Mouse (Mus musculus) heart, embryonic 15.5 days (tissue): ENCODE data around the gene Prr23a2. TPM values are rescaled to one million over a fixed set of nuclear protein-coding genes. Genes with fewer than 3 reads are reported as not detected.
"Not testable (repeated sequence)": the region's sequence is repeated elsewhere in the genome, so short reads cannot be mapped to it uniquely, and the experiment has no call there.

Source experiments
- ATAC-seq: fragments of 200-750 bp; cut with Nextera tagmentation; replicated peaks from 2 replicates; pipeline ENCODE4 v1.8.0; 2017; ENCODE audit warnings: low read depth, moderate TSS enrichment; ENCODE audit not compliant: insufficient number of reproducible peaks, insufficient read depth, low FRiP score
- H3K27ac ChIP-seq: fragments of 300-500 bp; sonication (generic); 2 replicates; pipeline ENCODE4 v1.5.1; 2015; ENCODE audit warnings: mild to moderate bottlenecking, inconsistent platforms
- H3K27me3 ChIP-seq: fragments of 300-500 bp; sonication (generic); 2 replicates; pipeline ENCODE4 v1.6.1; 2015; ENCODE audit warnings: inconsistent platforms
- H3K36me3 ChIP-seq: fragments of 300-500 bp; sonication (generic); 2 replicates; pipeline ENCODE4 v1.6.1; 2015; ENCODE audit warnings: mild to moderate bottlenecking, inconsistent platforms
- H3K4me1 ChIP-seq: fragments of 300-500 bp; sonication (generic); replicated peaks from 2 replicates; pipeline ENCODE4 v1.6.1; 2015; ENCODE audit warnings: inconsistent platforms
- H3K4me2 ChIP-seq: fragments of 300-500 bp; sonication (generic); 2 replicates; pipeline ENCODE4 v1.6.1; 2015; ENCODE audit warnings: inconsistent platforms, mild to moderate bottlenecking, moderate library complexity
- H3K4me3 ChIP-seq: fragments of 300-500 bp; sonication (generic); 2 replicates; pipeline ENCODE4 v1.5.1; 2015; ENCODE audit warnings: mild to moderate bottlenecking, inconsistent platforms
- H3K9ac ChIP-seq: fragments of 300-500 bp; sonication (generic); 2 replicates; pipeline ENCODE4 v1.6.1; 2015; ENCODE audit warnings: mild to moderate bottlenecking, inconsistent platforms
- H3K9me3 ChIP-seq: fragments of 300-500 bp; sonication (generic); replicated peaks from 2 replicates; pipeline ENCODE4 v1.6.1; 2016; ENCODE audit warnings: inconsistent platforms
- WGBS: fragments of 180-500 bp; shearing (Covaris S2); methylation state at CpG from one replicate; pipeline ENCODE4 v1.1.7; 2015; ENCODE audit warnings: mixed read lengths; 5-methylcytosine and 5-hydroxymethylcytosine counted together
- polyA plus RNA-seq: library from polyadenylated mRNA; unstranded; fragments of >200 nt; fragmentation: Nextera tagmentation; extraction: Ambion mirVana; gene quantifications from 2 replicates; pipeline ENCODE4 v1.2.1, GENCODE M21; 2015

Prr23a2 gene
- polyA plus RNA-seq: not detected in 2 replicates

DNA sequence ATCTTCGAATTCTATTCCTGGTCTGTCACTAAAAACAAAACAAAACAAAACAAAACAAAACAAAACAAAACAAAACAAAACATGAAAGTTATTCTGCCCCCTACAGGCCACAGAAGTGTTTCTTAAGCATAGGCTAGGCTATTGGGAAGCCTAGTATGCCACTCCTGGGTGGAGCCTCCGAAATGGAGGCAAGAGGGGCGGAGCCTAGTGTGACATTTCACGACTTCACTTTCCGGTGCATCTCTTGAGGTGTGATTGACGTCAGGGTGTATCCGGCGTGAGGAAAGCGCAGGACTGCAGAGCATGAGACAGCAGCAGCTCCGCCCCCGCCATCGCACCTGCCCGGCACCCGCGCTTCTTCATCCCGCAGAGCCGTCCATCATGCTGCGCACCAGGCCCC lies at the start of gene Prr23a2:
TSS of gene Prr23a2 (plus strand) at position 285 of the 400 bp plus-strand sequence.
- Histone ChIP-seq H3K27me3 (no peaks in the 10 kb centered on the region), H3K27ac (no peak within 1 kb of the TSS), H3K4me3 (no peak within 1 kb of the TSS), H3K36me3 (no peaks in the 10 kb centered on the region), H3K9me3 (no peaks in the 10 kb centered on the region), H3K4me2 (no peak within 1 kb of the TSS), H3K4me1 (no peaks in the 10 kb centered on the region), H3K9ac (no peak within 1 kb of the TSS)
- WGBS: 68% methylated on average over 18 of the region's 18 CpGs
- no peak for ATAC-seq

- Histone ChIP-seq H3K36me3 (no peaks in the 10 kb centered on the region), H3K9ac (no peak overlapping the region), H3K4me1 (no peaks in the 10 kb centered on the region), H3K4me2 (no peak overlapping the region), H3K27ac (no peak overlapping the region), H3K9me3 (no peaks in the 10 kb centered on the region), H3K4me3 (no peak overlapping the region), H3K27me3 (no peaks in the 10 kb centered on the region)
- no peak for ATAC-seq
- WGBS: 78% methylated on average over 8 of the region's 8 CpGs
These were observed 48.7 kb upstream of the Prr23a2 start for GRCm38 (mm10) chr9:98807631-98808030.

- H3K4me3 ChIP-seq, H3K27me3 ChIP-seq, H3K9ac ChIP-seq, H3K27ac ChIP-seq, ATAC-seq, H3K36me3 ChIP-seq, H3K4me2 ChIP-seq, H3K4me1 ChIP-seq, H3K9me3 ChIP-seq: not testable (repeated sequence)
- WGBS: 71% methylated on average over 1 of the region's 2 CpGs
These were observed 46.8 kb upstream of the Prr23a2 start for GRCm38 (mm10) chr9:98809526-98809925.

DNA sequence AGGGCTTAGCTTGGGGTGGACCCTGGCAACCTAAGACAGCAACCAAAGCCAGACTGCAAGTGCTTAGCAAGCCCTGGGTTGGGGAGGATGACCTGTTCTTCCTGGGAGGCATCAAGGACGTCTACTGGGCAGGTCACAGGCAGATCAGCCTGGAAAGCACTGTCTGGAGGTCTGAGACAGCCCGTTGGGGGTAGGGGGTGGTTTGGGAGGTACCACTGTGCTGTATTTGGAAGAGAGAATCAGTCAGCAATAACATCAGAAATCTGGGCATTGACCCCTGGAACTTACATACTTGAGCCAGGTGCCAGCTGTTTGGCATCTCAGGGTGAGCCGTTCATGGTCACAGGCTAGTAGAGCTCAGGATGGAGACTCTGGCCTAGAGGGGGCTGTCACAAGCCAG lies 40.2 kb upstream of the Prr23a2 start:
- Histone ChIP-seq H3K27me3 (no peaks in the 10 kb centered on the region), H3K4me1 (no peaks in the 10 kb centered on the region), H3K9me3 (no peaks in the 10 kb centered on the region), H3K4me2 (no peak overlapping the region), H3K36me3 (no peaks in the 10 kb centered on the region), H3K4me3 (no peak overlapping the region), H3K27ac (no peak overlapping the region), H3K9ac (no peak overlapping the region)
- no peak for ATAC-seq
- WGBS: 66% methylated on average over 3 of the region's 3 CpGs

GRCm38 (mm10) chr9:98817592-98817991 lies 38.7 kb upstream of the Prr23a2 start:
- no peak for ATAC-seq
- no peaks in the 10 kb centered on the region for H3K36me3 ChIP-seq
- no peaks in the 10 kb centered on the region for H3K9me3 ChIP-seq
- no peak overlapping the region for H3K4me2 ChIP-seq
- no peak overlapping the region for H3K27ac ChIP-seq
- H3K4me3 ChIP-seq: no peak overlapping the region
- no peaks in the 10 kb centered on the region for H3K27me3 ChIP-seq
- 76% methylated on average over 7 of the region's 7 CpGs for WGBS
- no peaks in the 10 kb centered on the region for H3K4me1 ChIP-seq
- no peak overlapping the region for H3K9ac ChIP-seq

GRCm38 (mm10) chr9:98818971-98819370 lies 37.3 kb upstream of the Prr23a2 start:
- WGBS: 55% methylated on average over 5 of the region's 5 CpGs
- H3K27ac ChIP-seq: no peak overlapping the region

DNA sequence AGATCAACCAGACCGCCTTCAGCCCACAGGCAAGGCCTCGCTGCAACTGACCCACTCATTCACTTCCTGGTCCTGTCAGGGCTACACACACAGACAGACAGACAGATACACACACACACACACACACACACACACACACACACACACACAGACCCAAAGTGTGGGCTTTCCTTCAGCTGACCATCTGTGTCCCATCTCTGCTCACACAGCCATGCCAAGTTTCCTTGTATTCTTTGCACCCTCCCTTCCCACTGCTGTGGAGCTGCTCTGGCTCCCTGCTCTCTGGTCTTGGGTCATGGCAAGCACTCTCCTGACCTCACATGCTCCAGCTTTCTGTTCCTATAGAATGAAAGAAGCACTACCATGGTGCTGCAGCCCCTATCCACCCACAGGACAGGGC lies 36.8 kb upstream of the Prr23a2 start:
- ATAC-seq: no peak
- H3K27ac ChIP-seq: no peak overlapping the region
- WGBS: 78% methylated on average over 2 of the region's 2 CpGs
- no peaks in the 10 kb centered on the region for H3K4me1 ChIP-seq
- H3K9ac ChIP-seq: no peak overlapping the region
- no peaks in the 10 kb centered on the region for H3K9me3 ChIP-seq
- no peaks in the 10 kb centered on the region for H3K36me3 ChIP-seq
- no peak overlapping the region for H3K4me2 ChIP-seq
- no peak overlapping the region for H3K4me3 ChIP-seq
- H3K27me3 ChIP-seq: no peaks in the 10 kb centered on the region

More at GRCm38 (mm10) chr9:98818971-98819370, 37.3 kb upstream of the Prr23a2 start:
- Histone ChIP-seq H3K36me3 (no peaks in the 10 kb centered on the region), H3K4me3 (no peak overlapping the region), H3K9ac (no peak overlapping the region), H3K27me3 (no peaks in the 10 kb centered on the region), H3K4me2 (no peak overlapping the region), H3K9me3 (no peaks in the 10 kb centered on the region), H3K4me1 (no peaks in the 10 kb centered on the region)
- no peak for ATAC-seq

GRCm38 (mm10) chr9:98820461-98820860 lies 35.8 kb upstream of the Prr23a2 start:
- Histone ChIP-seq H3K9ac (no peak overlapping the region), H3K4me3 (no peak overlapping the region), H3K4me2 (no peak overlapping the region), H3K27me3 (no peaks in the 10 kb centered on the region), H3K36me3 (no peaks in the 10 kb centered on the region), H3K4me1 (no peaks in the 10 kb centered on the region), H3K27ac (no peak overlapping the region), H3K9me3 (no peaks in the 10 kb centered on the region)
- no peak for ATAC-seq
- WGBS: 86% methylated on average over 4 of the region's 4 CpGs

GRCm38 (mm10) chr9:98821067-98821466 lies 35.2 kb upstream of the Prr23a2 start:
- H3K4me1 ChIP-seq: no peaks in the 10 kb centered on the region
- H3K4me2 ChIP-seq: no peak overlapping the region
- no peak overlapping the region for H3K27ac ChIP-seq
- ATAC-seq: no peak
- H3K9me3 ChIP-seq: no peaks in the 10 kb centered on the region
- no peak overlapping the region for H3K9ac ChIP-seq
- H3K27me3 ChIP-seq: no peaks in the 10 kb centered on the region
- no peaks in the 10 kb centered on the region for H3K36me3 ChIP-seq
- H3K4me3 ChIP-seq: no peak overlapping the region

DNA sequence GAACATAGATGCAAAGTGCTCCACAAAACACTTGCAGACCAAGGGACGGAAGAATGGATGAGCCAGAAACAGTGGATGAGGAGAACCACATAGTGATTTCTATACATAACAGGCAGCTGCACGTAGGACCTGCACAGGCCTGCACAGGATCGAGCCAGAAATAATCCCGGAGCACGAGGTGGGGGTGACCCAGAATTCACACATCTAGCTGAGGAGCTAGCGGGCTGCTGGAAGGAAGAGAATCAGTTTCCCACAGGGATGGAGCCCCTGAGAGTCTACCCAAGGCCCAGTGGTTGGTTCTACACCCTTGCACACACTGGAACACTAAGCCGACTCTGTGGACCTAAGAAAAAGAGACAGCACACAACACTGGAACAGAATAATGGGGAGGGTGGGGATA lies 32.5 kb upstream of the Prr23a2 start:
- H3K9me3 ChIP-seq: no peaks in the 10 kb centered on the region
- no peak overlapping the region for H3K4me3 ChIP-seq
- H3K9ac ChIP-seq: no peak overlapping the region
- H3K36me3 ChIP-seq: no peaks in the 10 kb centered on the region
- no peak overlapping the region for H3K4me2 ChIP-seq
- no peak for ATAC-seq
- H3K27ac ChIP-seq: no peak overlapping the region
- H3K4me1 ChIP-seq: no peaks in the 10 kb centered on the region
- no peaks in the 10 kb centered on the region for H3K27me3 ChIP-seq
- 88% methylated on average over 7 of the region's 7 CpGs for WGBS

- no peaks in the 10 kb centered on the region for H3K36me3 ChIP-seq
- WGBS: 32% methylated on average over 5 of the region's 5 CpGs
- H3K4me2 ChIP-seq: no peak overlapping the region
- no peaks in the 10 kb centered on the region for H3K27me3 ChIP-seq
- ATAC-seq: no peak
- H3K9me3 ChIP-seq: no peaks in the 10 kb centered on the region
- no peak overlapping the region for H3K27ac ChIP-seq
- H3K9ac ChIP-seq: no peak overlapping the region
- H3K4me1 ChIP-seq: no peaks in the 10 kb centered on the region
- H3K4me3 ChIP-seq: no peak overlapping the region
These were observed 26.8 kb upstream of the Prr23a2 start for GRCm38 (mm10) chr9:98829508-98829907.

DNA sequence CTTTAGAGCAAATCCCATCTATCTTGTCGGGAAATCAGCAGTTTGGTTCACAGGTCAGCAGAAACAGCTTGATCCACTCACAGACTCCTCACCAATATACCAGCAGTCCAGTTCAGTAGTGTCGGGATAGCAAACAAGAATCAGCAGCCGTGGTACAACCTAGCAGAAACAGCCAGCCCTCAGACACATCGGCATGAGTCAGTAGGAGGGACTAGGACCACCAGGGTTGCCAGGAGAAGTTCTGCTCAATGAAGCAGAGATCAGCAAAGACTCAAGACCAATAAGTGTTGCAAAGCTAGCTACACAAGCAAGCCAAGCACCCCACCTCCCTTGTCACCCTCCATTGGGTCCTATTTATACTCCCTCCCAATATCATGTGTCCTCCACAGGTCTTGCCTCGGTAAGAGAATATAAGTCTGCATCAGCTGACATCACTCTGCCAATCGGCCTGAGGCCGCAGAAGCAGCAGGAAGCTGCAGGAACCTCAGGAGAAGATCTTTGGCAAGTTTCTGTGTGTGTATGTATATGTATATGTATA lies 18.7 kb upstream of the Prr23a2 start:
- WGBS: 73% methylated on average over 7 of the region's 7 CpGs
- ATAC-seq: no peak
- H3K9ac ChIP-seq: no peak overlapping the region
- H3K27me3 ChIP-seq: peaks cover 7% of the 10 kb centered on the region
- no peak overlapping the region for H3K4me3 ChIP-seq
- H3K36me3 ChIP-seq: no peaks in the 10 kb centered on the region
- no peak overlapping the region for H3K27ac ChIP-seq
- H3K9me3 ChIP-seq: no peaks in the 10 kb centered on the region
- 0 out of 2 replicates have a peak, but pooled peaks cover 2% of the 10 kb centered on the region for H3K4me1 ChIP-seq
- no peak overlapping the region for H3K4me2 ChIP-seq
